In genomic region chr4:62644031-62644793, GRCm38 (mm10) we compare ENCODE assay signal across 8 mouse cellular contexts.
DNase-seq lines count a peak whose midpoint lies in the region; ATAC-seq lines count a peak whose summit lies in the region.
"Had no signal": no experiment of that assay in that cellular context is flagged by ENCODE, and none has a peak within 500 bp of the region (broad histone marks: within the 10 kb centered on the region; RNA-seq: fewer than 3 reads in every experiment).

No protein-coding gene starts in this region.

- H3K27ac ChIP-seq in heart, embryonic 12.5 days (ENCODE audit: poor library complexity, severe bottlenecking), result peak overlapping the region; percentile 41
- H3K27ac ChIP-seq in neural tube, embryonic 12.5 days, result no peak overlapping the region
- H3K27ac ChIP-seq in stomach, embryonic 16.5 days (ENCODE audit: low read length), result no peak overlapping the region

- H3K4me2 ChIP-seq in heart, embryonic 12.5 days, result no peak overlapping the region
- no peak overlapping the region for H3K4me2 ChIP-seq in neural tube, embryonic 12.5 days (replicated peaks)
- H3K4me2 ChIP-seq in stomach, embryonic 16.5 days (ENCODE audit: low read depth, low read length), result no peak overlapping the region

- peaks cover 63% of the 10 kb centered on the region for H3K27me3 ChIP-seq in heart, embryonic 12.5 days (replicated peaks)
- H3K27me3 ChIP-seq in neural tube, embryonic 12.5 days (replicated peaks), result no peaks in the 10 kb centered on the region
- H3K27me3 ChIP-seq in stomach, embryonic 16.5 days (ENCODE audit: control insufficient read depth, insufficient read depth, low read length), result no peaks in the 10 kb centered on the region

- ATAC-seq in heart, embryonic 12.5 days (ENCODE audit: insufficient number of reproducible peaks, low FRiP score), result no peak
- 0 out of 2 replicates have a peak, but pooled peaks have one; percentile 21 for ATAC-seq in neural tube, embryonic 12.5 days (ENCODE audit: low FRiP score, low read depth)
- no peak for ATAC-seq in stomach, embryonic 16.5 days (ENCODE audit: insufficient read depth, low FRiP score)

- no peak for DNase-seq in heart, adult 9 months (ENCODE audit: low spot score in 2 of 2)
- no peak for DNase-seq in neural tube, embryonic 10.5 days (ENCODE audit: extremely low spot score, low spot score)
- DNase-seq in heart, postnatal 10 days, result peak; percentile 57 to 66
- DNase-seq in testis, postnatal 14 days (ENCODE audit: low spot score), result no peak
- DNase-seq: thymus, adult 2 months had no signal

- H3K9me3 ChIP-seq in heart, embryonic 12.5 days (replicated peaks), result no peaks in the 10 kb centered on the region
- H3K9me3 ChIP-seq in neural tube, embryonic 12.5 days, result no peaks in the 10 kb centered on the region
- no peaks in the 10 kb centered on the region for H3K9me3 ChIP-seq in stomach, embryonic 16.5 days (replicated peaks; ENCODE audit: control insufficient read depth, low read length)

- no peak overlapping the region for H3K4me3 ChIP-seq in heart, embryonic 12.5 days
- H3K4me3 ChIP-seq in neural tube, embryonic 12.5 days, result no peak overlapping the region
- no peak overlapping the region for H3K4me3 ChIP-seq in stomach, embryonic 16.5 days (replicated peaks; ENCODE audit: low read length)

- peaks cover 64% of the 10 kb centered on the region for H3K4me1 ChIP-seq in heart, embryonic 12.5 days (replicated peaks)
- no peaks in the 10 kb centered on the region for H3K4me1 ChIP-seq in neural tube, embryonic 12.5 days
- H3K4me1 ChIP-seq in stomach, embryonic 16.5 days (ENCODE audit: control insufficient read depth, insufficient read depth, low read length), result peaks cover 23% of the 10 kb centered on the region

- intact Hi-C loops in heart, postnatal 10 days (cut with DNase I), result no loop called here

- peaks cover 10% of the 10 kb centered on the region; the same call in 1 of the 2 replicates for H3K36me3 ChIP-seq in heart, embryonic 12.5 days
- H3K36me3 ChIP-seq in neural tube, embryonic 12.5 days, result 0 out of 2 replicates have a peak, but pooled peaks cover 4% of the 10 kb centered on the region
- H3K36me3 ChIP-seq in stomach, embryonic 16.5 days (ENCODE audit: control insufficient read depth, insufficient read depth, low read length), result no peaks in the 10 kb centered on the region

- WGBS in heart, embryonic 12.5 days, result 49% methylated on average over 11 of the region's 11 CpGs
- WGBS in neural tube, embryonic 12.5 days, result 81% methylated on average over 11 of the region's 11 CpGs
- WGBS in stomach, embryonic 16.5 days, result 62% methylated on average over 11 of the region's 11 CpGs

- H3K9ac ChIP-seq in heart, embryonic 12.5 days, result no peak overlapping the region
- H3K9ac ChIP-seq in neural tube, embryonic 12.5 days, result no peak overlapping the region
- H3K9ac ChIP-seq in stomach, embryonic 16.5 days (ENCODE audit: low read length), result peak overlapping the region; percentile 28; the same call in 1 of the 2 replicates

Comparison
In these comparisons a context has a peak if more than half of its experiments do, and no peak if none do; other contexts are left out.
1. DNase-seq: peak in heart, postnatal 10 days (2 of 2); none in heart, adult 9 months (0 of 2), neural tube, embryonic 10.5 days (single experiment) and testis, postnatal 14 days (single experiment).